Mouse (Mus musculus): ENCODE results near the gene Dhx9. TPM values are rescaled to one million over a fixed set of nuclear protein-coding genes. Genes with fewer than 3 reads are reported as not detected.
"Not testable (repeated sequence)": the region's sequence is repeated elsewhere in the genome, so short reads cannot be mapped to it uniquely, and the experiment has no call there.

Gene Dhx9
- 55.5 and 59.0 TPM in 2 replicates for polyA plus RNA-seq (2015; fragmentation: Nextera tagmentation; extraction: Ambion mirVana)

GRCm38 (mm10) chr1:153487500-153487879 is at the start of gene Dhx9:
TSS of gene Dhx9 (minus strand) at chr1:153487660.
- Histone ChIP-seq H3K4me3 (peak within 1 kb of the TSS; percentile 99), H3K9me3 (replicated peaks) (no peaks in the 10 kb centered on the region), H3K36me3 (ENCODE audit: poor library complexity, severe bottlenecking) (peaks cover 7% of the 10 kb centered on the region; the same call in 1 of the 2 replicates), H3K4me1 (peaks cover 33% of the 10 kb centered on the region), H3K9ac (peak within 1 kb of the TSS; percentile 100), H3K4me2 (peak within 1 kb of the TSS; percentile 93), H3K27ac (peak within 1 kb of the TSS; percentile 96), H3K27me3 (no peaks in the 10 kb centered on the region)
- peak; percentile 91 for ATAC-seq
- under 1% methylated on average over 35 of the region's 35 CpGs for WGBS

GRCm38 (mm10) chr1:153535611-153536010 is 48.2 kb upstream of the Dhx9 start:
- H3K36me3 ChIP-seq (ENCODE audit: poor library complexity, severe bottlenecking) = no peaks in the 10 kb centered on the region
- no peaks in the 10 kb centered on the region for H3K9me3 ChIP-seq (replicated peaks)
- H3K27me3 ChIP-seq = no peaks in the 10 kb centered on the region
- peaks cover 30% of the 10 kb centered on the region for H3K4me1 ChIP-seq
- no peak overlapping the region for H3K4me3 ChIP-seq
- no peak overlapping the region for H3K9ac ChIP-seq
- WGBS = 19% methylated on average over 9 of the region's 9 CpGs
- no peak for ATAC-seq
- no peak overlapping the region for H3K27ac ChIP-seq
- H3K4me2 ChIP-seq = no peak overlapping the region

- Histone ChIP-seq H3K27ac (peak overlapping the region; percentile 88; the same call in 1 of the 2 replicates), H3K4me1 (peaks cover 20% of the 10 kb centered on the region)
- H3K9ac ChIP-seq; ATAC-seq; H3K4me3 ChIP-seq; H3K9me3 ChIP-seq (replicated peaks); H3K4me2 ChIP-seq; H3K27me3 ChIP-seq; H3K36me3 ChIP-seq (ENCODE audit: poor library complexity, severe bottlenecking): not testable (repeated sequence)
- 84% methylated on average over 3 of the region's 3 CpGs for WGBS
Observed at GRCm38 (mm10) chr1:153532896-153533295, 45.4 kb upstream of the Dhx9 start.

- H3K9me3 ChIP-seq (replicated peaks) = no peaks in the 10 kb centered on the region
- peak overlapping the region; percentile 43 for H3K4me2 ChIP-seq
- H3K4me3 ChIP-seq = no peak overlapping the region
- peak; percentile 75 for ATAC-seq
- H3K27ac ChIP-seq = peak overlapping the region; percentile 88
- H3K36me3 ChIP-seq (ENCODE audit: poor library complexity, severe bottlenecking) = no peaks in the 10 kb centered on the region
- 9% methylated on average over 12 of the region's 12 CpGs for WGBS
- peak overlapping the region; percentile 55 for H3K9ac ChIP-seq
- H3K4me1 ChIP-seq = peaks cover 20% of the 10 kb centered on the region
- H3K27me3 ChIP-seq = no peaks in the 10 kb centered on the region
Observed at GRCm38 (mm10) chr1:153532234-153532841, 44.9 kb upstream of the Dhx9 start.

GRCm38 (mm10) chr1:153531677-153532233 is 44.3 kb upstream of the Dhx9 start:
- Histone ChIP-seq H3K27me3 (no peaks in the 10 kb centered on the region), H3K36me3 (ENCODE audit: poor library complexity, severe bottlenecking) (no peaks in the 10 kb centered on the region), H3K4me3 (no peak overlapping the region), H3K4me2 (peak overlapping the region; percentile 43), H3K9me3 (replicated peaks) (no peaks in the 10 kb centered on the region), H3K9ac (peak overlapping the region; percentile 55), H3K4me1 (peaks cover 20% of the 10 kb centered on the region), H3K27ac (peak overlapping the region; percentile 88)
- 11% methylated on average over 9 of the region's 9 CpGs for WGBS
- peak; percentile 67; the same call in 1 of the 2 replicates for ATAC-seq

GRCm38 (mm10) chr1:153522116-153522515 is 34.7 kb upstream of the Dhx9 start:
- no peak overlapping the region for H3K4me3 ChIP-seq
- H3K36me3 ChIP-seq (ENCODE audit: poor library complexity, severe bottlenecking) = no peaks in the 10 kb centered on the region
- H3K27ac ChIP-seq = no peak overlapping the region
- no peaks in the 10 kb centered on the region for H3K4me1 ChIP-seq
- ATAC-seq = no peak
- H3K4me2 ChIP-seq = no peak overlapping the region
- H3K9ac ChIP-seq = no peak overlapping the region
- no peaks in the 10 kb centered on the region for H3K27me3 ChIP-seq
- H3K9me3 ChIP-seq (replicated peaks) = no peaks in the 10 kb centered on the region
- WGBS = 67% methylated on average over 3 of the region's 3 CpGs

GRCm38 (mm10) chr1:153515368-153515767 is 27.9 kb upstream of the Dhx9 start:
- Histone ChIP-seq H3K27me3 (no peaks in the 10 kb centered on the region), H3K4me1 (no peaks in the 10 kb centered on the region), H3K9ac (no peak overlapping the region), H3K4me3 (no peak overlapping the region), H3K36me3 (ENCODE audit: poor library complexity, severe bottlenecking) (no peaks in the 10 kb centered on the region), H3K9me3 (replicated peaks) (no peaks in the 10 kb centered on the region), H3K27ac (no peak overlapping the region), H3K4me2 (no peak overlapping the region)
- no peak for ATAC-seq
- 67% methylated on average over 12 of the region's 12 CpGs for WGBS

GRCm38 (mm10) chr1:153510330-153511009 is 23.0 kb upstream of the Dhx9 start:
- Histone ChIP-seq H3K4me1 (no peaks in the 10 kb centered on the region), H3K4me3 (no peak overlapping the region), H3K4me2 (no peak overlapping the region), H3K36me3 (ENCODE audit: poor library complexity, severe bottlenecking) (no peaks in the 10 kb centered on the region), H3K9ac (no peak overlapping the region), H3K27ac (no peak overlapping the region), H3K9me3 (replicated peaks) (no peaks in the 10 kb centered on the region), H3K27me3 (no peaks in the 10 kb centered on the region)
- 70% methylated on average over 2 of the region's 2 CpGs for WGBS
- no peak for ATAC-seq

GRCm38 (mm10) chr1:153509569-153509968 is 22.1 kb upstream of the Dhx9 start:
- not testable (repeated sequence) for H3K9me3 ChIP-seq (replicated peaks); H3K4me3 ChIP-seq; H3K9ac ChIP-seq; H3K36me3 ChIP-seq (ENCODE audit: poor library complexity, severe bottlenecking); H3K4me2 ChIP-seq; ATAC-seq; H3K4me1 ChIP-seq; H3K27me3 ChIP-seq; H3K27ac ChIP-seq
- 63% methylated on average over 8 of the region's 8 CpGs for WGBS

- no peak for ATAC-seq
- Histone ChIP-seq H3K4me1 (no peaks in the 10 kb centered on the region), H3K27ac (no peak overlapping the region), H3K9me3 (replicated peaks) (no peaks in the 10 kb centered on the region), H3K27me3 (no peaks in the 10 kb centered on the region), H3K4me2 (no peak overlapping the region), H3K36me3 (ENCODE audit: poor library complexity, severe bottlenecking) (no peaks in the 10 kb centered on the region), H3K4me3 (no peak overlapping the region), H3K9ac (no peak overlapping the region)
- 89% methylated on average over 6 of the region's 6 CpGs for WGBS
Observed at GRCm38 (mm10) chr1:153509012-153509411, 21.6 kb upstream of the Dhx9 start.

GRCm38 (mm10) chr1:153506266-153506665 is 18.8 kb upstream of the Dhx9 start:
- 0 out of 2 replicates have a peak, but pooled peaks have one; percentile 50 for ATAC-seq
- Histone ChIP-seq H3K9me3 (replicated peaks) (no peaks in the 10 kb centered on the region), H3K4me1 (no peaks in the 10 kb centered on the region), H3K27ac (no peak overlapping the region), H3K36me3 (ENCODE audit: poor library complexity, severe bottlenecking) (no peaks in the 10 kb centered on the region), H3K9ac (no peak overlapping the region), H3K4me3 (no peak overlapping the region), H3K27me3 (no peaks in the 10 kb centered on the region), H3K4me2 (no peak overlapping the region)
- 33% methylated on average over 6 of the region's 6 CpGs for WGBS

- WGBS = 63% methylated on average over 5 of the region's 5 CpGs
- Histone ChIP-seq H3K4me2 (no peak overlapping the region), H3K9me3 (replicated peaks) (no peaks in the 10 kb centered on the region), H3K4me3 (no peak overlapping the region), H3K4me1 (no peaks in the 10 kb centered on the region), H3K36me3 (ENCODE audit: poor library complexity, severe bottlenecking) (no peaks in the 10 kb centered on the region), H3K9ac (no peak overlapping the region), H3K27ac (no peak overlapping the region), H3K27me3 (no peaks in the 10 kb centered on the region)
- ATAC-seq = no peak
Observed at GRCm38 (mm10) chr1:153501644-153502321, 14.3 kb upstream of the Dhx9 start.

All from forebrain, embryonic 13.5 days (tissue).